Mouse (Mus musculus) CH12.LX (cell line): ENCODE measurements around the gene Glb1. TPM values are rescaled to one million over a fixed set of nuclear protein-coding genes. Genes with fewer than 3 reads are reported as not detected.
A peak's percentile ranks its signal among the peaks of the same experiment; 100 is the strongest.

Experiments used
- DNase-seq: peaks from one replicate; pipeline ENCODE4 v3.0.0-alpha.2; 2013; ENCODE audit errors: extremely low read depth
- H3K27ac ChIP-seq: 2 replicates; pipeline ENCODE4 v1.5.1; 2012; ENCODE audit warnings: low read depth, mild to moderate bottlenecking, control low read depth, moderate library complexity; ENCODE audit not compliant: insufficient read depth
- H3K27me3 ChIP-seq: replicated peaks from 2 replicates; pipeline ENCODE3; 2012; ENCODE audit warnings: inconsistent platforms
- H3K36me3 ChIP-seq, 2 experiments: replicated peaks in 1 of 2; 2 replicates each; pipeline versions ENCODE3 to v1.6.1; 2012; ENCODE audit warnings: inconsistent platforms in 1 of 2, low read length in 1 of 2, mild to moderate bottlenecking in 1 of 2, mixed read lengths in 1 of 2, moderate library complexity in 1 of 2; ENCODE audit not compliant: control insufficient read depth in 1 of 2, insufficient read depth in 1 of 2
- H3K4me1 ChIP-seq, 2 experiments: 2 replicates each; pipeline ENCODE4 v1.6.1; 2012; ENCODE audit warnings: inconsistent platforms in 1 of 2, moderate library complexity in 1 of 2; ENCODE audit not compliant: insufficient read depth in 2 of 2, control insufficient read depth in 1 of 2
- H3K4me2 ChIP-seq: 2 replicates; pipeline ENCODE4 v1.6.1; 2012; ENCODE audit warnings: low read depth, mild to moderate bottlenecking, control low read depth; ENCODE audit not compliant: poor library complexity, insufficient read depth, severe bottlenecking
- H3K4me3 ChIP-seq, 3 experiments: fragments of 150-350 bp in 1 of 3; sonication (generic) in 1 of 3; replicated peaks in 1 of 3; 2 replicates each; pipeline versions ENCODE3 to v1.5.1; 2011 to 2012; ENCODE audit warnings: low read depth in 2 of 3, low read length in 2 of 3, mild to moderate bottlenecking in 2 of 3, moderate library complexity in 2 of 3, control low read depth in 1 of 3, improper control_type of control experiment in 1 of 3, inconsistent platforms in 1 of 3, mixed read lengths in 1 of 3; ENCODE audit not compliant: poor library complexity in 1 of 3
- H3K79me2 ChIP-seq: replicated peaks from 2 replicates; pipeline ENCODE4 v1.6.1; 2012; ENCODE audit warnings: mild to moderate bottlenecking, moderate library complexity; ENCODE audit not compliant: control insufficient read depth, poor library complexity, insufficient read depth, severe bottlenecking; ENCODE audit errors: extremely low read depth
- H3K9ac ChIP-seq: 2 replicates; pipeline ENCODE4 v1.6.1; 2012; ENCODE audit warnings: low read depth, mild to moderate bottlenecking, control low read depth, moderate library complexity; ENCODE audit not compliant: insufficient read depth
- H3K9me3 ChIP-seq: replicated peaks from 2 replicates; pipeline ENCODE3; 2012; ENCODE audit warnings: low read length, inconsistent platforms, mixed read lengths
- BHLHE40 ChIP-seq: IDR thresholded peaks from 2 replicates; pipeline ENCODE4 v1.6.1; 2011; ENCODE audit warnings: mild to moderate bottlenecking, low read depth, low read length, improper control_type of control experiment
- CHD1 ChIP-seq: IDR thresholded peaks from 2 replicates; pipeline ENCODE4 v1.6.1; 2012; ENCODE audit warnings: low read depth, low read length, improper control_type of control experiment, inconsistent platforms
- CHD2 ChIP-seq: IDR thresholded peaks from 2 replicates; pipeline ENCODE4 v1.6.1; 2011; ENCODE audit warnings: low read length, improper control_type of control experiment
- CTCF ChIP-seq, 2 experiments: IDR thresholded peaks in 1 of 2; conservative IDR thresholded peaks in 1 of 2; 2 replicates each; pipeline ENCODE4 v1.5.1; 2011 to 2012; ENCODE audit warnings: low read depth in 2 of 2, low read length in 2 of 2, improper control_type of control experiment in 1 of 2, inconsistent platforms in 1 of 2, mild to moderate bottlenecking in 1 of 2, moderate library complexity in 1 of 2
- E2F4 ChIP-seq: IDR thresholded peaks from 2 replicates; pipeline ENCODE4 v1.6.1; 2011; ENCODE audit warnings: low read depth, low read length, improper control_type of control experiment; ENCODE audit not compliant: insufficient replicate concordance
- ELF1 ChIP-seq: IDR thresholded peaks from 2 replicates; pipeline ENCODE4 v1.6.1; 2014; ENCODE audit warnings: low read depth, mild to moderate bottlenecking, inconsistent platforms, low read length, improper control_type of control experiment
- EP300 ChIP-seq: IDR thresholded peaks from 2 replicates; pipeline ENCODE4 v1.6.1; 2011; ENCODE audit warnings: low read length, improper control_type of control experiment
- ETS1 ChIP-seq: conservative IDR thresholded peaks from 2 replicates; pipeline ENCODE4 v1.6.1; 2012; ENCODE audit warnings: low read depth, mild to moderate bottlenecking, inconsistent platforms, low read length, improper control_type of control experiment, moderate library complexity
- GABPA ChIP-seq: IDR thresholded peaks from 2 replicates; pipeline ENCODE4 v1.6.1; 2012; ENCODE audit warnings: low read depth, low read length, improper control_type of control experiment, inconsistent platforms; ENCODE audit not compliant: insufficient replicate concordance
- HCFC1 ChIP-seq: IDR thresholded peaks from 2 replicates; pipeline ENCODE4 v1.6.1; 2012; ENCODE audit warnings: low read depth, mild to moderate bottlenecking, inconsistent platforms, low read length, improper control_type of control experiment
- IRF4 ChIP-seq: IDR thresholded peaks from 2 replicates; pipeline ENCODE4 v1.6.1; 2014; ENCODE audit warnings: low read depth, mild to moderate bottlenecking, inconsistent platforms, low read length, improper control_type of control experiment
- JUN ChIP-seq: IDR thresholded peaks from 2 replicates; pipeline ENCODE4 v1.6.1; 2011; ENCODE audit warnings: low read depth, mild to moderate bottlenecking, low read length, improper control_type of control experiment, moderate library complexity; ENCODE audit not compliant: insufficient read depth
- JUND ChIP-seq: conservative IDR thresholded peaks from 2 replicates; pipeline ENCODE4 v1.6.1; 2011; ENCODE audit warnings: low read depth, low read length, improper control_type of control experiment
- KAT2A ChIP-seq: IDR thresholded peaks from 2 replicates; pipeline ENCODE4 v1.6.1; 2012; ENCODE audit warnings: low read length, improper control_type of control experiment, inconsistent platforms; ENCODE audit not compliant: insufficient replicate concordance
- MAFK ChIP-seq: IDR thresholded peaks from 2 replicates; pipeline ENCODE4 v1.6.1; 2011; ENCODE audit warnings: low read length, improper control_type of control experiment; ENCODE audit not compliant: insufficient replicate concordance
- MAX ChIP-seq: IDR thresholded peaks from 2 replicates; pipeline ENCODE4 v1.6.1; 2011; ENCODE audit warnings: low read length, improper control_type of control experiment
- MAZ ChIP-seq: IDR thresholded peaks from 2 replicates; pipeline ENCODE4 v1.6.1; 2012; ENCODE audit warnings: low read depth, mild to moderate bottlenecking, inconsistent platforms, low read length, improper control_type of control experiment, moderate library complexity
- MXI1 ChIP-seq: IDR thresholded peaks from 2 replicates; pipeline ENCODE4 v1.6.1; 2011; ENCODE audit warnings: mild to moderate bottlenecking, low read depth, low read length, improper control_type of control experiment
- MYC ChIP-seq: IDR thresholded peaks from 2 replicates; pipeline ENCODE4 v1.6.1; 2011; ENCODE audit warnings: low read depth, mild to moderate bottlenecking, improper control_type of control experiment, low read length
- NELFE ChIP-seq: IDR thresholded peaks from 2 replicates; pipeline ENCODE4 v1.6.1; 2011; ENCODE audit warnings: low read depth, low read length, improper control_type of control experiment
- NRF1 ChIP-seq: IDR thresholded peaks from 2 replicates; pipeline ENCODE4 v1.6.1; 2014; ENCODE audit warnings: low read depth, mild to moderate bottlenecking, inconsistent platforms, low read length, improper control_type of control experiment, moderate library complexity
- PAX5 ChIP-seq: IDR thresholded peaks from 2 replicates; pipeline ENCODE4 v1.6.1; 2012; ENCODE audit warnings: low read length, inconsistent platforms, mixed read lengths
- POLR2A ChIP-seq: IDR thresholded peaks from 2 replicates; pipeline ENCODE4 v1.6.1; 2011; ENCODE audit warnings: low read depth, mild to moderate bottlenecking, improper control_type of control experiment, low read length
- POLR2AphosphoS2 ChIP-seq: IDR thresholded peaks from 2 replicates; pipeline ENCODE4 v1.6.1; 2011; ENCODE audit warnings: low read depth, low read length, improper control_type of control experiment
- RAD21 ChIP-seq: IDR thresholded peaks from 2 replicates; pipeline ENCODE4 v1.6.1; 2011; ENCODE audit warnings: low read depth, mild to moderate bottlenecking, low read length, improper control_type of control experiment, moderate library complexity
- SMC3 ChIP-seq: IDR thresholded peaks from 2 replicates; pipeline ENCODE4 v1.6.1; 2011; ENCODE audit warnings: low read depth, low read length, improper control_type of control experiment
- TBP ChIP-seq: conservative IDR thresholded peaks from 2 replicates; pipeline ENCODE4 v1.6.1; 2011; ENCODE audit warnings: low read depth, low read length, improper control_type of control experiment
- TCF12 ChIP-seq: IDR thresholded peaks from 2 replicates; pipeline ENCODE4 v1.6.1; 2014; ENCODE audit warnings: low read depth, mild to moderate bottlenecking, inconsistent platforms, low read length, improper control_type of control experiment
- UBTF ChIP-seq: IDR thresholded peaks from 2 replicates; pipeline ENCODE4 v1.6.1; 2012; ENCODE audit warnings: low read depth, mild to moderate bottlenecking, inconsistent platforms, low read length, improper control_type of control experiment, moderate library complexity
- USF1 ChIP-seq: IDR thresholded peaks from 2 replicates; pipeline ENCODE4 v1.6.1; 2014; ENCODE audit warnings: low read depth, mild to moderate bottlenecking, inconsistent platforms, low read length, improper control_type of control experiment
- USF2 ChIP-seq: conservative IDR thresholded peaks from 2 replicates; pipeline ENCODE4 v1.6.1; 2011; ENCODE audit warnings: low read depth, low read length, improper control_type of control experiment
- ZC3H11A ChIP-seq: IDR thresholded peaks from 2 replicates; pipeline ENCODE4 v1.6.1; 2012; ENCODE audit warnings: low read depth, mild to moderate bottlenecking, inconsistent platforms, low read length, improper control_type of control experiment
- ZKSCAN1 ChIP-seq: IDR thresholded peaks from 2 replicates; pipeline ENCODE4 v1.6.1; 2012; ENCODE audit warnings: low read depth, inconsistent platforms, low read length, improper control_type of control experiment, borderline replicate concordance
- ZNF384 ChIP-seq: IDR thresholded peaks from 2 replicates; pipeline ENCODE4 v1.6.1; 2012; ENCODE audit warnings: low read depth, low read length, improper control_type of control experiment, inconsistent platforms
- dilution Hi-C: fragments of 300-500 bp; cut with MboI; formaldehyde crosslinking; loops from 2 replicates; pipeline ENCODE4 v1.14.3; 2020; ENCODE audit warnings: low sequenced_read_pairs; ENCODE audit not compliant: extremely low pct_unique_long_range_greater_than_20kb, extremely low pct_ligation_motif_present
- in situ Hi-C: fragments of 300-500 bp; cut with MboI; formaldehyde crosslinking; loops from 3 replicates; pipeline ENCODE4 v1.14.3; 2019; ENCODE audit warnings: low sequenced_read_pairs, low pct_ligation_motif_present, low pct_unique_long_range_greater_than_20kb, mixed read lengths
- polyA plus RNA-seq: library from polyadenylated mRNA; unstranded; fragments of >175 nt; gene quantifications from 2 replicates; pipeline ENCODE4 v1.2.1, GENCODE M21; 2012; ENCODE audit warnings: low read depth; ENCODE audit not compliant: insufficient read length
- total RNA-seq, 2 experiments: library from RNA; depleted of rRNA; stranded (reverse); fragments of 300-350 nt in 1 of 2; fragments of >200 nt in 1 of 2; gene quantifications; 2 replicates each; pipeline ENCODE4 v1.2.3; 2012 to 2014

The Glb1 gene
- total and polyA plus RNA-seq, 3 experiments, result 25.7 to 40.7 (median 35.4) TPM

DNA sequence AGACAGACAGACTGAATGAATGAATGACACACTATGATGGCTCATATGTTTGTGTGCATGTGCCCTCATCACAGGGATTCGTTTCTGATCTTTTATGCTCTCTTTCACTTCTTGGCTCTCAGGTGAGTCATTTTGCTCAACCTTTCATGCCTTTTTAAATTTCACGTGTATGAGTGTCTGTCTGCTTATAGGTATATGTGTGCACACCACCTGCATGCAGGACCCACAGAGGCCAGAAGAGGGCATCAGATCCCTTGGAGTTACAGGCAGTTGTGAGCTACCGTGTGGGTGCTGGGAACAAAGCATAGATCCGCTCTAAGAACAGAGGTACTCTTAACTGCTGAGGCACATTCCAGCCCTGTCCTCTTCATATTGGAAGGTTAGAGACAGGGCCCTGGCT is 67.8 kb downstream of the Glb1 start:
- H3K9me3 ChIP-seq, result peaks cover 10% of the 10 kb centered on the region
- in situ Hi-C loops (no loop called here), dilution Hi-C loops (no loop called here)
- no peaks in the 10 kb centered on the region for H3K27me3 ChIP-seq
- no peak overlapping the region for H3K27ac ChIP-seq
- H3K36me3 ChIP-seq, result peaks cover 23 to 81% of the 10 kb centered on the region in 2 experiments
- H3K9ac ChIP-seq, result no peak overlapping the region
- H3K4me1 ChIP-seq, result peaks cover 29 to 73% of the 10 kb centered on the region in 2 experiments
- no peak overlapping the region for H3K4me3 ChIP-seq
- DNase-seq, result no peak
- TF ChIP-seq CTCF (conservative IDR thresholded peaks at IDR 0.05 in 1 of 2, IDR thresholded peaks at IDR 0.05 in 1 of 2; ENCODE audit: low read depth in 2 of 2, low read length in 2 of 2) (peak in 1 of 2 experiments; percentile 30; a peak in 1 of 4 replicates), CHD1 (no peak)
- H3K79me2 ChIP-seq, result no peaks in the 10 kb centered on the region
- no peak overlapping the region for H3K4me2 ChIP-seq

DNA sequence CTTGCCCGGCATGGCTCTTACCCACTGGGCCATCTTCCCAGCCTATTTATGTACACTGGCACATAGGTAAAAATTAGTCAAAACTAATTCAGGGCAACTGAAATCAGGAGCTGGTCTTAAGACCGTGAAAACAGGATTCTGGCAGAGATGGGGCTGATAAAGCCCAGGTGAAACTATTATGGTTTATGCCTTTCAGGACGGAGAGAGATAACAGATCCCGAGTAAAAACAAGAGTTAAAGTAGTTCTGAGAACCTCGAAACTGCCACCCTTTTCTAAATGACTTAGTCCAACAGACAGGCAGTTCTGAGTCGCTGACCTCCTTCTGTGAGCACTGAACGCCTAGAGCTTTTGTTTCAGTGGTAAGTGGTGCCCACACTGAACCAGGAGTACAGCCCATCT is 71.0 kb downstream of the Glb1 start:
- Histone ChIP-seq H3K4me3 (no peak overlapping the region), H3K4me1 (peaks cover 20 to 67% of the 10 kb centered on the region in 2 experiments), H3K9ac (no peak overlapping the region), H3K27ac (no peak overlapping the region), H3K79me2 (no peaks in the 10 kb centered on the region), H3K36me3 (peaks cover 16 to 73% of the 10 kb centered on the region in 2 experiments), H3K9me3 (peaks cover 9% of the 10 kb centered on the region), H3K27me3 (no peaks in the 10 kb centered on the region), H3K4me2 (no peak overlapping the region)
- in situ Hi-C loops (no loop called here), dilution Hi-C loops (no loop called here)
- no peak for DNase-seq
- TF ChIP-seq ZC3H11A (no peak), HCFC1 (no peak), USF1 (no peak), MXI1 (no peak), NELFE (no peak), USF2 (no peak), NRF1 (no peak), ETS1 (no peak), CHD2 (no peak), MAFK (no peak), ZNF384 (no peak), TBP (no peak), PAX5 (no peak), JUND (0 out of 2 replicates have a peak, but pooled peaks have one; percentile 8), POLR2AphosphoS2 (no peak), BHLHE40 (peak; percentile 21; the same call in 1 of the 2 replicates), MYC (no peak), JUN (no peak), EP300 (peak; percentile 66), ZKSCAN1 (no peak), ELF1 (no peak), RAD21 (no peak), CTCF (conservative IDR thresholded peaks at IDR 0.05 in 1 of 2, IDR thresholded peaks at IDR 0.05 in 1 of 2; ENCODE audit: low read depth in 2 of 2, low read length in 2 of 2) (no peak), GABPA (no peak), MAX (no peak), IRF4 (peak; percentile 22; the same call in 1 of the 2 replicates), POLR2A (no peak), TCF12 (no peak), KAT2A (no peak), MAZ (no peak), E2F4 (no peak), CHD1 (no peak), UBTF (no peak), SMC3 (no peak)
